Mouse (Mus musculus): ENCODE results near the gene Wdr93.

DNA sequence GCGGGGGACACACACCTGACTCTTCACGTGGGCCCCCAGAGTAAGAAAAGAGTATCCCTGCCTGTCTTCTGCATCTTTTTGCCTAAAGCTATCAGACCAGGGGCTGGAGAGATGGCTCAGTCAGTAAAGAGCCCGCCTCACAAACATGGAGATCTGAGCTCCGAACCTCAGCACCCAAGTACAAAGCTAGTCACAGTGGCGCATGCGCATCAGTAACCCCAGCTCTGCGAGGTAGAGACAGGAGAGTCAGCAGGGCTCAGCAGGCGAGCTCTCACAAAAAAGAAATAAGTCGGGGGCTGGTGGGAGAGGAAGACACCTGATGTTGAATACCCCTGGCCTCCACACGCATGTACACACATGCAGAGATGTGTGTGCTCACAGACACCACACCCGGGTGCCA lies 77.0 kb downstream of the Wdr93 start:
- no peak for TF ChIP-seq ZC3H11A (IDR thresholded peaks at IDR 0.05; ENCODE audit: borderline replicate concordance, low read depth, low read length)
- TF ChIP-seq HCFC1 (IDR thresholded peaks at IDR 0.05; ENCODE audit: borderline replicate concordance, insufficient read depth, low read length): no peak

All from ES-E14 (cell line).